Mouse (Mus musculus): ENCODE results near the gene Sycp2. TPM values are rescaled to one million over a fixed set of nuclear protein-coding genes. Genes with fewer than 3 reads are reported as not detected.
A peak's percentile ranks its signal among the peaks of the same experiment; 100 is the strongest.

Sycp2 gene
- 0.05 and 0.27 TPM in 2 replicates for polyA plus RNA-seq (2015; fragmentation: Nextera tagmentation; extraction: Ambion mirVana)

GRCm38 (mm10) chr2:178407053-178407815 lies at the start of gene Sycp2:
TSS of gene Sycp2 (minus strand) at chr2:178407685.
- H3K9ac ChIP-seq: no peak within 1 kb of the TSS
- no peak within 1 kb of the TSS for H3K27ac ChIP-seq
- H3K27me3 ChIP-seq (replicated peaks): no peaks in the 10 kb centered on the region
- no peaks in the 10 kb centered on the region for H3K4me1 ChIP-seq
- WGBS: 78% methylated on average over 50 of the region's 52 CpGs
- peak; percentile 39 for ATAC-seq (ENCODE audit: insufficient read depth, low FRiP score, low read depth)
- no peaks in the 10 kb centered on the region for H3K36me3 ChIP-seq
- H3K4me2 ChIP-seq: no peak within 1 kb of the TSS
- no peaks in the 10 kb centered on the region for H3K9me3 ChIP-seq
- no peak within 1 kb of the TSS for H3K4me3 ChIP-seq (replicated peaks)

DNA sequence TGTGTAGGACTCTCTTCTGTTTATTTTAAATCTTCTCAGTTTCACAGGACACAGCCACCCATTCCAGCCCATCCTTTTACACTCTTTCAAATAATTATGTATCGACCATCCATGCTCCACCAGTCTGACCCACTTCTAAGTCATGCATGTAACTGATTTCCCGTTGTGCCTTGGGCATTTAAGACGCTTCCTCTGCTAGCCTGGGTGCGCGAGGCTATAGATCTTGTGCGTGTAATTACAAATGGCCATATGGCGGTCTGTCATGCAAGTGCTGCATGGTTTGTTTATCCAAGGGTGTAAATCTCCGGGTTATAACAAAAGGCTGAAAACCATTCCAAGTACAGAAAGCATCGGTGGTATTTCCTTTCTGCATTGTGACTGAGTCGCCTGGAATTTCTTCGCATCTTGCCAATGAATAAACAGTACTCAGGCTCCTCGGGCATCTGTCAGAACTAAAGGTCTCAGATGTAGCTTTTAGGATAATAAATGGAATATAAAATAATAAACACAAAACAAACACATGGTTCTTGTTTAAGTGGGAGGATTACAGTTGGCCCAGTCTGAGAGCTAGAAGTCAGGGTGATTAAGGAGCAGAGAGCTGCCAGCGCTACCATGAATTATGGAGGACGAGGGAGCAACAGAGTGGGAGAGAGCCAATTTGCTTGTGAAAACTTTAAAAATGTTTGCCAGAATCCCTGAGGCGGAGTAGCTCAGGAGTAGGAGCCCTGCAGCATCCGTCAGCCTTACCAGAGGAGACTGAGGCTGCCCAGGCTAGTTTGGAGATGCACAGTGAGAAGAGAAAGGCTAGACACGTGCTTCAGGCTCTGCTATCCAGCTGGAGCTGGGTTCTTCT lies 47.4 kb upstream of the Sycp2 start:
- no peaks in the 10 kb centered on the region for H3K27me3 ChIP-seq (replicated peaks)
- WGBS: 18% methylated on average over 17 of the region's 17 CpGs
- no peaks in the 10 kb centered on the region for H3K36me3 ChIP-seq
- H3K4me1 ChIP-seq: peaks cover 5% of the 10 kb centered on the region
- peak; percentile 78 for ATAC-seq (ENCODE audit: insufficient read depth, low FRiP score, low read depth)
- no peak overlapping the region for H3K4me3 ChIP-seq (replicated peaks)
- H3K4me2 ChIP-seq: peak overlapping the region; percentile 16; the same call in 1 of the 2 replicates
- H3K9ac ChIP-seq: no peak overlapping the region
- H3K27ac ChIP-seq: peak overlapping the region; percentile 86
- H3K9me3 ChIP-seq: no peaks in the 10 kb centered on the region

DNA sequence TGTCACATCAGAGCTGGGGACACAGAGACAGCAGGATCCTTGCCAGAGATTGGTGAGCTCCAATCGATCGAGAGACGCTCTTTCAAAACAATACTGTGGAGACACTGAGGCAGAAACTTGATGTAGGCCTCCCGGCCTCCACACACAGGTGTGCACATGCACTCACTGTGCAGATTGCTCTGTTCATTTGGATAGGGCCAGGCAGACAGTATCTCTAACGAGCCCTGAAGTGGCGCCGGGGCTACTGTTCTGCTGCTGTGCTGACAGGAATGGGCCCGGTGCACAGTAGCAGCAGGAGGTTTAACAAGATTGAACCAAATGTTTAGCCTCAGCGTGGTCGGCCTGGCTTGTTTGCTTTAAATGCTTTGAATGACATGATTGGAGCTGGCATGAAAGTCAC lies 43.5 kb upstream of the Sycp2 start:
- Histone ChIP-seq H3K27ac (no peak overlapping the region), H3K9ac (no peak overlapping the region), H3K4me3 (replicated peaks) (no peak overlapping the region), H3K36me3 (no peaks in the 10 kb centered on the region), H3K4me1 (peaks cover 5% of the 10 kb centered on the region), H3K27me3 (replicated peaks) (no peaks in the 10 kb centered on the region), H3K4me2 (no peak overlapping the region), H3K9me3 (no peaks in the 10 kb centered on the region)
- ATAC-seq (ENCODE audit: insufficient read depth, low FRiP score, low read depth): no peak
- WGBS: 72% methylated on average over 10 of the region's 10 CpGs

- no peaks in the 10 kb centered on the region for H3K27me3 ChIP-seq (replicated peaks)
- no peak overlapping the region for H3K4me3 ChIP-seq (replicated peaks)
- no peaks in the 10 kb centered on the region for H3K36me3 ChIP-seq
- H3K4me2 ChIP-seq: no peak overlapping the region
- H3K4me1 ChIP-seq: peaks cover 1% of the 10 kb centered on the region
- H3K9me3 ChIP-seq: no peaks in the 10 kb centered on the region
- no peak overlapping the region for H3K9ac ChIP-seq
- 29% methylated on average over 2 of the region's 2 CpGs for WGBS
- no peak for ATAC-seq (ENCODE audit: insufficient read depth, low FRiP score, low read depth)
- no peak overlapping the region for H3K27ac ChIP-seq
These were observed 42.8 kb upstream of the Sycp2 start for GRCm38 (mm10) chr2:178450236-178450635.

GRCm38 (mm10) chr2:178449386-178449785 lies 41.9 kb upstream of the Sycp2 start:
- no peak overlapping the region for H3K4me2 ChIP-seq
- H3K9me3 ChIP-seq: no peaks in the 10 kb centered on the region
- H3K4me3 ChIP-seq (replicated peaks): no peak overlapping the region
- 72% methylated on average over 4 of the region's 4 CpGs for WGBS
- no peaks in the 10 kb centered on the region for H3K36me3 ChIP-seq
- H3K27me3 ChIP-seq (replicated peaks): no peaks in the 10 kb centered on the region
- no peak for ATAC-seq (ENCODE audit: insufficient read depth, low FRiP score, low read depth)
- H3K27ac ChIP-seq: no peak overlapping the region
- H3K9ac ChIP-seq: no peak overlapping the region
- H3K4me1 ChIP-seq: no peaks in the 10 kb centered on the region

- H3K4me2 ChIP-seq: no peak overlapping the region
- no peak overlapping the region for H3K27ac ChIP-seq
- no peak overlapping the region for H3K4me3 ChIP-seq (replicated peaks)
- no peaks in the 10 kb centered on the region for H3K36me3 ChIP-seq
- 40% methylated on average over 9 of the region's 9 CpGs for WGBS
- H3K9me3 ChIP-seq: no peaks in the 10 kb centered on the region
- no peak for ATAC-seq (ENCODE audit: insufficient read depth, low FRiP score, low read depth)
- no peak overlapping the region for H3K9ac ChIP-seq
- no peaks in the 10 kb centered on the region for H3K27me3 ChIP-seq (replicated peaks)
- no peaks in the 10 kb centered on the region; the same call in 1 of the 2 replicates for H3K4me1 ChIP-seq
These were observed 29.8 kb upstream of the Sycp2 start for GRCm38 (mm10) chr2:178437311-178437710.

DNA sequence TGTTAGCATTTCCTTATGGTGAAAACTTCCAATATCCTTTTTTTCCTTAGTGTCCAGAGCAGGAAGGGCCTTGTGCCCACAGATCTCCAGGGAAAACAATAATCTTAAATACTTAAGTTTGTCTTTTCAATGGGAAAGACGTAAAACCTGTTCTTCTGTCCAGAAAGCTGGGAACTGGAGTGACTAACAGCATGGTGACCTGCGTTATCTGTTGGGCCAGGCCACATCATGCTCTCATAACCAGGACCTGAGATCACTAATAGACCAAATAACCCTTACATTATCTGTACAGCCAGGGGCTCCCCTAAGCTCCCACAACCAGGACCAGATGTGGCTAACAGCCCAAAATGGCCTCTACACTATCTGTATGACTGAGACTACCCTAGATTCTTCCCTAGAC lies 26.4 kb upstream of the Sycp2 start:
- Histone ChIP-seq H3K9me3 (no peaks in the 10 kb centered on the region), H3K4me3 (replicated peaks) (no peak overlapping the region), H3K4me2 (no peak overlapping the region), H3K27ac (no peak overlapping the region), H3K27me3 (replicated peaks) (0 out of 2 replicates have a peak, but pooled peaks cover under 1% of the 10 kb centered on the region), H3K36me3 (no peaks in the 10 kb centered on the region), H3K4me1 (no peaks in the 10 kb centered on the region; the same call in 1 of the 2 replicates), H3K9ac (no peak overlapping the region)
- ATAC-seq (ENCODE audit: insufficient read depth, low FRiP score, low read depth): no peak
- 72% methylated on average over 2 of the region's 2 CpGs for WGBS

- no peak overlapping the region for H3K4me3 ChIP-seq (replicated peaks)
- no peaks in the 10 kb centered on the region for H3K36me3 ChIP-seq
- 69% methylated on average over 2 of the region's 2 CpGs for WGBS
- H3K4me1 ChIP-seq: no peaks in the 10 kb centered on the region; the same call in 1 of the 2 replicates
- no peak overlapping the region for H3K27ac ChIP-seq
- H3K27me3 ChIP-seq (replicated peaks): 0 out of 2 replicates have a peak, but pooled peaks cover 4% of the 10 kb centered on the region
- no peak overlapping the region for H3K9ac ChIP-seq
- no peak overlapping the region for H3K4me2 ChIP-seq
- ATAC-seq (ENCODE audit: insufficient read depth, low FRiP score, low read depth): no peak
- H3K9me3 ChIP-seq: no peaks in the 10 kb centered on the region
These were observed 26.0 kb upstream of the Sycp2 start for GRCm38 (mm10) chr2:178433495-178433894.

DNA sequence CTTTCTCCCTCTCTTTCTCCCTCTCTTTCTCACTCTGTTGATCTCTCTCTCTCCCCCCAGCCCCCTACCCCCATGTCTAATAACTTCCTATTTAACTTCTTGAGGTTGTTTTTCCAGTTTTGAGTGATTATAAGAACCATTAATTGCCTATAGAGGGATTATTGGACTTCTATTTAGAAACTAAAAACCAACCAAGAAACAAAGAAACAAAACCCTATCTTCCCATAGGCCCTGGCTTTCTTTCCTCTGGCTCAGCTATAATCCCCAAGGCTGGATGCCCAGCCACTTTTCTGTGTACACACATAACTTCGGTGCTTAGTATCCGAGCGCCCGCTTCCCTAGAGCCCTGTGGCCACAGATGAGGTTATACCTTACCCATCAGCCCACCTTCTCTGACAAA lies 22.7 kb upstream of the Sycp2 start, which contains the start of gene Cdh26:
TSS of gene Cdh26 (plus strand) at position 301 of the 400 bp plus-strand sequence.
- no peak within 1 kb of the TSS for H3K9ac ChIP-seq
- no peaks in the 10 kb centered on the region; the same call in 1 of the 2 replicates for H3K4me1 ChIP-seq
- H3K4me2 ChIP-seq: no peak within 1 kb of the TSS
- H3K27me3 ChIP-seq (replicated peaks): 0 out of 2 replicates have a peak, but pooled peaks cover 5% of the 10 kb centered on the region
- H3K4me3 ChIP-seq (replicated peaks): no peak within 1 kb of the TSS
- no peaks in the 10 kb centered on the region for H3K9me3 ChIP-seq
- no peak within 1 kb of the TSS for H3K27ac ChIP-seq
- WGBS: 85% methylated on average over 4 of the region's 4 CpGs
- ATAC-seq (ENCODE audit: insufficient read depth, low FRiP score, low read depth): no peak
- no peaks in the 10 kb centered on the region for H3K36me3 ChIP-seq

DNA sequence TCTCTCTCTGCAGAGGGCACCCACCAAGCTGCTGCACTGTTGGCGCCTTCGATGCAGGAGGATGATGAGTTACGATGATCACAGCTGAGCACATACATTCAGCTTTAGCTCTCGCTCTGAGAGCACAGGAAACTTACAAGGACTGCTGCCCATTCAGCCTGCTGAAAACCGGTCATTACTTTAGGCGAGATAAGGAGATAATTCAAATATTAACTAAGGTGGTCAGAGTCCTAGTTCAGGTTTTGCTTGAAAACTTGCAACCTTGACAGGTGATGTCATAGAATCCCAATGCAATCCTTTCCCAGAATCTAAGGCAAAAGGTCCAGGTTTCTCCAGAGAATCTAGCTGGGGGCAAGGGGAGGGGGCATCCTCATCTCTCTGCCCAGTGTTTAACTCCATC lies 21.9 kb upstream of the Sycp2 start:
- Histone ChIP-seq H3K4me2 (no peak overlapping the region), H3K9ac (no peak overlapping the region), H3K27ac (no peak overlapping the region)

DNA sequence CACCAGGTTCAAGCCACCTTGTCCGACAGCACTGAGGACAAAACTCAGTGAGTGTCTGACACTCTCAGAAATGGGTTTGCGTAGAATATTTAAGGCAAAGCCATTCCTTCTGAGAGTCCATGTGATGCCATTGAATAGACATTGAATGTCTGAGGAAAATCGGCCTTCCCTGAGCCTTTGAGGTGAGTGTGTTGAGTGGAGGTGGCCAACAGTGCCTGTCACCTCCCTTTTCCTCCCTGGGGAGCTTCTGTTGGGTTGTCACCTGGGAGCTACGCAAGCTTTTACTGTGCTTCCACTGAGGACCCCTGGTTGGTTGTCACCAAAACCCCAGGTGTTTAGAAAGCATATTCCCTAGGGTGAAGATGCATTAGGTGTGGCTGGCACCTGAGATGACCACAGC lies 21.2 kb upstream of the Sycp2 start:
- Histone ChIP-seq H3K36me3 (no peaks in the 10 kb centered on the region), H3K9ac (no peak overlapping the region), H3K4me1 (no peaks in the 10 kb centered on the region), H3K9me3 (no peaks in the 10 kb centered on the region), H3K4me2 (no peak overlapping the region), H3K27ac (no peak overlapping the region), H3K4me3 (replicated peaks) (no peak overlapping the region), H3K27me3 (replicated peaks) (0 out of 2 replicates have a peak, but pooled peaks cover 5% of the 10 kb centered on the region)
- ATAC-seq (ENCODE audit: insufficient read depth, low FRiP score, low read depth): no peak
- 81% methylated on average over 4 of the region's 4 CpGs for WGBS

More for the DNA sequence above, 21.9 kb upstream of the Sycp2 start:
- H3K27me3 ChIP-seq (replicated peaks): 0 out of 2 replicates have a peak, but pooled peaks cover 5% of the 10 kb centered on the region
- H3K9me3 ChIP-seq: no peaks in the 10 kb centered on the region
- H3K4me1 ChIP-seq: no peaks in the 10 kb centered on the region; the same call in 1 of the 2 replicates
- no peak for ATAC-seq (ENCODE audit: insufficient read depth, low FRiP score, low read depth)
- 71% methylated on average over 6 of the region's 6 CpGs for WGBS
- no peak overlapping the region for H3K4me3 ChIP-seq (replicated peaks)
- H3K36me3 ChIP-seq: no peaks in the 10 kb centered on the region

DNA sequence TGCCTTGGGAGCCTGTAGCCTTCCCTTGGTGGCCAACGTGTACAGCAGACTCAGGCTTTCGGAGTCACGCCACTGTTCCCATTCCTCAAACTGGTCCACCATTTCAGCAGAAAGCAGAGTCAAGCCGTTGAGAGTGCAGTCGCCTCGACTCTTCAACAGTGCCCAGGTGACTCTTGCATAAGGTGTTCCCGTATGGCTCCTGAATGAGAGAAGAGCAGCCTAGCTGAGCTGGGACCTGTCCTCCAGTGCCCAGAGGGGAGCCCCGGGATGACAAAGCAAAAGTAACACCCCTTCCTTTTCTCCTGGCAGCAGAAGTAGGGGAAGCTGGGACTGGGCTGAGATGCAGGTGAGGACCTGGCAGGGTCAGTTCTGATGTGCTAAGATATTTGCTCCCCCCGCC lies 20.7 kb upstream of the Sycp2 start:
- H3K27me3 ChIP-seq (replicated peaks): 0 out of 2 replicates have a peak, but pooled peaks cover 5% of the 10 kb centered on the region
- no peak overlapping the region for H3K4me2 ChIP-seq
- no peaks in the 10 kb centered on the region for H3K9me3 ChIP-seq
- H3K4me3 ChIP-seq (replicated peaks): no peak overlapping the region
- WGBS: 76% methylated on average over 9 of the region's 9 CpGs
- H3K36me3 ChIP-seq: no peaks in the 10 kb centered on the region
- H3K4me1 ChIP-seq: no peaks in the 10 kb centered on the region
- no peak overlapping the region for H3K27ac ChIP-seq
- ATAC-seq (ENCODE audit: insufficient read depth, low FRiP score, low read depth): no peak
- H3K9ac ChIP-seq: no peak overlapping the region
